Mouse (Mus musculus) spleen, postnatal 36 days (tissue): ENCODE measurements around the gene Cacnb1.

Experiments
- DNase-seq, 2 experiments: peaks; one replicate each; pipeline ENCODE4 v3.0.0; 2022; ENCODE audit warnings: low spot score in 2 of 2, mixed read lengths in 1 of 2

Gene Cacnb1

DNA sequence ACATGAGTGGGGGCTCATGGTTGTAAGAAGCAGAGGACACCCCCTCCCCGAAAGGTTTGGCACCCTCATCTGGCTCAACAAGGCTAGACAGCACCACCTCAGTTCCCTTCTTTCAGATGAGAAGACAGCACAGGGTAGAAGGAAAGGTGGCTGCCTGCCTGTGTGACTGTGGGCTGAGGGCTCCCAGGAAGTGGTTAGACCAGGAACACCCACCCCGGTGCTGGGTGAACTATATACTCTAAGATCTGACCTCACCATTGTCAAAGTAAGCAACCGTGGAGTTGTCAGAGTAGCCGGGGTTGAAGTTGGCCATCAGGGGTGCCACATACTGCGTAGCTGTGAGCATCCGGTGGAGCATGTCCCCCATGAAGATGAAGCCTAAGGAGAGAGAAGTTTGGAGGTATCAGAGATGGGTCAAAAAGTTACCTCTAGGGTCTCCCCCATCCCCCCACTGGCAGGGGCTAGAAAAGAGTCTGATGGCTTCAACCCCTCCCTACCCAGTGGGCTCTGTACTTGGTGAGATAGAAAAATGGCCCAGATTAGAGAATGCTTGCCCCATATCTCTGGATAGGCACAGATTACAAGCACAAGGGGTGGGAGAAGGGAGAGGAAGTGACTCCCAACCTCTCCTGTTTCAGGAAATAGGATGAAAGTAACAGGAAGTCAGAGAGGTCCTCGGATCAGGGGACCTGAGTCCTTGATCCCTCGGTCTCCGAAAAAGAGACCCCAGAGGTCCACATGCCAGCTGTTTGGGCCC, 67.5 kb downstream of the Cacnb1 start:
- peak; percentile 45 to 47 for DNase-seq

- no peak for DNase-seq
These were observed 68.2 kb downstream of the Cacnb1 start for GRCm38 (mm10) chr11:97954469-97955141.

DNA sequence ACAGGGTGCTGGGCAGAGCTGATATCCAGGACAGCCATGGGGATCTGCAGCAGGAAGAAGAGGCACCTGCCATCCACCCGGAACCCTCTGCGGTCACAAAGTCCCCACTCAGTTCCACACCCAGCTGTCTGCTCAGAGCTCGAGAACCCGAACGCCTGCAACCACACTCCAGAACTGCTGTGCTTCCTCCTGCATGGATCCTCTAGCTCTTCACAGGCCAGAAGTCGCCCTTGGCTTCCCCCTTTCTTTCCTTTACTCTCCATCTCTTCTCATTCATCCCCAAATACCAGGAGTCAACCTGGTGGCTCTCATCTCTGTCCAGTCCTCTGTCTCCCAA, 68.9 kb downstream of the Cacnb1 start:
- DNase-seq = peak in 1 of 2 experiments; percentile 24

- peak; percentile 24 to 31 for DNase-seq
These were observed 69.5 kb downstream of the Cacnb1 start for GRCm38 (mm10) chr11:97953179-97953938.

- DNase-seq = no peak
These were observed 70.3 kb downstream of the Cacnb1 start for GRCm38 (mm10) chr11:97952367-97953006.
